Mouse (Mus musculus) myocyte (in vitro differentiated cells): ENCODE measurements around the gene Zfp750. TPM values are rescaled to one million over a fixed set of nuclear protein-coding genes. Genes with fewer than 3 reads are reported as not detected.

Experiments
- H3K27me3 ChIP-seq: one replicate; pipeline ENCODE4 v1.6.1; 2011; ENCODE audit not compliant: control insufficient read depth, insufficient read depth, insufficient read length
- H3K36me3 ChIP-seq: one replicate; pipeline ENCODE4 v1.6.1; 2011; ENCODE audit not compliant: control insufficient read depth, insufficient read depth
- H3K4me2 ChIP-seq: one replicate; pipeline ENCODE4 v1.6.1; 2011; ENCODE audit warnings: low read depth, control low read depth
- H3K4me3 ChIP-seq: one replicate; pipeline ENCODE4 v1.5.1; 2011; ENCODE audit warnings: mild to moderate bottlenecking, control low read depth, moderate library complexity
- H3K79me2 ChIP-seq: one replicate; pipeline ENCODE4 v1.6.1; 2011; ENCODE audit not compliant: control insufficient read depth, insufficient read depth
- H3ac ChIP-seq: one replicate; pipeline ENCODE4 v1.6.1; 2011; ENCODE audit not compliant: control insufficient read depth, insufficient read length
- CEBPB ChIP-seq: IDR thresholded peaks from 2 replicates; pipeline ENCODE4 v1.6.1; 2011; ENCODE audit warnings: mild to moderate bottlenecking, moderate library complexity; ENCODE audit not compliant: poor library complexity, insufficient read depth, severe bottlenecking
- E2F4 ChIP-seq: IDR thresholded peaks from one replicate; pipeline ENCODE4 v1.6.1; 2011; ENCODE audit warnings: mild to moderate bottlenecking, control low read depth, moderate library complexity; ENCODE audit not compliant: insufficient read depth
- MAX ChIP-seq: IDR thresholded peaks from one replicate; pipeline ENCODE4 v1.6.1; 2011; ENCODE audit warnings: low read depth, mild to moderate bottlenecking, control low read depth
- MYOD1 ChIP-seq, 3 experiments: IDR thresholded peaks; one replicate each; pipeline ENCODE4 v1.6.1; 2011; ENCODE audit warnings: control low read depth in 2 of 3, low read depth in 2 of 3, mild to moderate bottlenecking in 2 of 3, moderate library complexity in 1 of 3; ENCODE audit not compliant: insufficient read length in 2 of 3, control insufficient read depth in 1 of 3
- MYOG ChIP-seq, 3 experiments: IDR thresholded peaks; one replicate each; pipeline ENCODE4 v1.6.1; 2011; ENCODE audit warnings: control low read depth in 2 of 3, low read depth in 2 of 3, mild to moderate bottlenecking in 2 of 3; ENCODE audit not compliant: insufficient read length in 2 of 3, control insufficient read depth in 1 of 3, insufficient read depth in 1 of 3
- POLR2A ChIP-seq: IDR thresholded peaks from one replicate; pipeline ENCODE4 v1.6.1; 2011; ENCODE audit warnings: low read depth, mild to moderate bottlenecking, control low read depth, moderate library complexity; ENCODE audit not compliant: insufficient read length
- POLR2AphosphoS2 ChIP-seq: IDR thresholded peaks from one replicate; pipeline ENCODE4 v1.6.1; 2011; ENCODE audit warnings: low read depth, control low read depth; ENCODE audit not compliant: insufficient read length
- REST ChIP-seq: IDR thresholded peaks from one replicate; pipeline ENCODE4 v1.6.1; 2011; ENCODE audit warnings: mild to moderate bottlenecking, control low read depth, moderate library complexity; ENCODE audit not compliant: insufficient read depth, insufficient read length
- SRF ChIP-seq: IDR thresholded peaks from one replicate; pipeline ENCODE4 v1.6.1; 2011; ENCODE audit warnings: low read depth; ENCODE audit not compliant: control insufficient read depth, insufficient read length
- TCF12 ChIP-seq: IDR thresholded peaks from one replicate; pipeline ENCODE4 v1.6.1; 2011; ENCODE audit warnings: mild to moderate bottlenecking, control low read depth; ENCODE audit not compliant: poor library complexity, insufficient read depth, severe bottlenecking
- TCF3 ChIP-seq: IDR thresholded peaks from one replicate; pipeline ENCODE4 v1.6.1; 2011; ENCODE audit warnings: low read depth, control low read depth; ENCODE audit not compliant: insufficient read length
- USF1 ChIP-seq: IDR thresholded peaks from one replicate; pipeline ENCODE4 v1.6.1; 2011; ENCODE audit warnings: low read depth, mild to moderate bottlenecking, control low read depth, moderate library complexity
- polyA plus RNA-seq: library from polyadenylated mRNA; unstranded; fragments of >200 nt; fragmentation: generic; extraction: Trizol; gene quantifications from one replicate; pipeline ENCODE4 v1.2.1, GENCODE M21; 2012; ENCODE audit warnings: missing spikeins

Zfp750 gene
- polyA plus RNA-seq, 1 experiment, result 0.66 TPM

GRCm38 (mm10) chr11:121558522-121558921 is 39.4 kb upstream of the Zfp750 start:
- TF ChIP-seq SRF, result no peak
- TF ChIP-seq MYOG (IDR thresholded peaks at IDR 0.05; ENCODE audit: control insufficient read depth in 1 of 3, insufficient read depth in 1 of 3, insufficient read length in 2 of 3, low read depth in 2 of 3), result peak in 1 of 3 experiments; percentile 44
- TF ChIP-seq POLR2AphosphoS2, result no peak
- no peak for TF ChIP-seq USF1
- peak in 1 of 3 experiments; percentile 32 for TF ChIP-seq MYOD1 (IDR thresholded peaks at IDR 0.05; ENCODE audit: control insufficient read depth in 1 of 3, insufficient read length in 2 of 3, low read depth in 2 of 3)
- Histone ChIP-seq H3K4me2 (no peak overlapping the region), H3K4me3 (no peak overlapping the region), H3K79me2 (no peaks in the 10 kb centered on the region), H3ac (no peak overlapping the region), H3K27me3 (no peaks in the 10 kb centered on the region), H3K36me3 (peaks cover 15% of the 10 kb centered on the region)

DNA sequence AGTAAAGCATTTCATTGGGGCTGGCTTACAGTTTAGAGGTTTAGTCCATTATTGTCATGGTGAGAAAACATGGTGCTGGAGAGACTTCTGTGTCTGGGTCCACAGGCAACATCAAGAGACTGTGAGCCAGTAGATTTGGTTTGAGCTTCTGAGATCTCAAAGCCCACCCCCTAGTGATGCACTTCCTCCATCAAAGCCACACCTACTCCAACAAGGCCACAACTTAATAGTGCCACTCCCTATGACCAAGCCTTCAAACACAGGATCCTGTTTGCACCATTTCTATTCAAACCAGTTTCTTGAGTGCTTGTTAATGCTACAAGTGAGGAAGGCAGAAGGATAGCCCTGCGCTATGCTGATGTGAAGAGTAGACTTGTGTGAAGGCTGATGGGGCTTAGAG is 38.8 kb upstream of the Zfp750 start:
- Histone ChIP-seq H3K36me3 (peaks cover 15% of the 10 kb centered on the region), H3ac (no peak overlapping the region), H3K4me2 (no peak overlapping the region), H3K4me3 (no peak overlapping the region), H3K27me3 (no peaks in the 10 kb centered on the region), H3K79me2 (no peaks in the 10 kb centered on the region)
- TF ChIP-seq TCF3 (no peak), TCF12 (no peak), MAX (no peak), SRF (no peak), POLR2AphosphoS2 (no peak)

GRCm38 (mm10) chr11:121556727-121557126 is 37.6 kb upstream of the Zfp750 start:
- no peak overlapping the region for H3K4me3 ChIP-seq
- no peak overlapping the region for H3K4me2 ChIP-seq
- no peak for TF ChIP-seq SRF
- TF ChIP-seq TCF12, result no peak
- TF ChIP-seq REST, result no peak
- no peak for TF ChIP-seq MYOD1 (IDR thresholded peaks at IDR 0.05; ENCODE audit: control insufficient read depth in 1 of 3, insufficient read length in 2 of 3, low read depth in 2 of 3)
- no peak for TF ChIP-seq MYOG (IDR thresholded peaks at IDR 0.05; ENCODE audit: control insufficient read depth in 1 of 3, insufficient read depth in 1 of 3, insufficient read length in 2 of 3, low read depth in 2 of 3)
- no peak for TF ChIP-seq USF1
- TF ChIP-seq CEBPB, result no peak
- TF ChIP-seq POLR2A, result no peak
- TF ChIP-seq E2F4, result no peak
- TF ChIP-seq MAX, result no peak
- TF ChIP-seq POLR2AphosphoS2, result no peak
- no peak for TF ChIP-seq TCF3
- H3ac ChIP-seq, result no peak overlapping the region
- peaks cover 15% of the 10 kb centered on the region for H3K36me3 ChIP-seq
- no peaks in the 10 kb centered on the region for H3K79me2 ChIP-seq
- no peaks in the 10 kb centered on the region for H3K27me3 ChIP-seq

GRCm38 (mm10) chr11:121553458-121553857 is 34.3 kb upstream of the Zfp750 start:
- H3ac ChIP-seq, result no peak overlapping the region
- no peak overlapping the region for H3K4me3 ChIP-seq
- no peak for TF ChIP-seq E2F4
- peak; percentile 60; the same call in 1 of the 2 replicates for TF ChIP-seq CEBPB
- peak overlapping the region; percentile 45 for H3K4me2 ChIP-seq
- no peaks in the 10 kb centered on the region for H3K27me3 ChIP-seq
- no peaks in the 10 kb centered on the region for H3K79me2 ChIP-seq
- peaks cover 15% of the 10 kb centered on the region for H3K36me3 ChIP-seq

GRCm38 (mm10) chr11:121552846-121553457 is 33.8 kb upstream of the Zfp750 start:
- TF ChIP-seq CEBPB (no peak), E2F4 (no peak), MAX (no peak), USF1 (no peak), SRF (no peak), TCF3 (no peak), REST (no peak)
- peaks cover 15% of the 10 kb centered on the region for H3K36me3 ChIP-seq
- peak overlapping the region; percentile 45 for H3K4me2 ChIP-seq
- H3K79me2 ChIP-seq, result no peaks in the 10 kb centered on the region
- no peaks in the 10 kb centered on the region for H3K27me3 ChIP-seq
- no peak overlapping the region for H3ac ChIP-seq
- no peak overlapping the region for H3K4me3 ChIP-seq

- Histone ChIP-seq H3K27me3 (no peaks in the 10 kb centered on the region), H3ac (no peak overlapping the region), H3K36me3 (peaks cover 11% of the 10 kb centered on the region), H3K4me3 (no peak overlapping the region), H3K79me2 (no peaks in the 10 kb centered on the region), H3K4me2 (peak overlapping the region; percentile 53)
- peak; percentile 86 for TF ChIP-seq TCF12
- TF ChIP-seq POLR2AphosphoS2, result peak; percentile 24
- no peak for TF ChIP-seq SRF
- peak; percentile 90 to 99 (median 96) for TF ChIP-seq MYOG (IDR thresholded peaks at IDR 0.05; ENCODE audit: control insufficient read depth in 1 of 3, insufficient read depth in 1 of 3, insufficient read length in 2 of 3, low read depth in 2 of 3)
- no peak for TF ChIP-seq REST
- no peak for TF ChIP-seq MAX
- TF ChIP-seq E2F4, result no peak
- TF ChIP-seq USF1, result peak; percentile 95
- TF ChIP-seq CEBPB, result peak; percentile 69
- TF ChIP-seq POLR2A, result peak; percentile 51
- TF ChIP-seq TCF3, result peak; percentile 58
- TF ChIP-seq MYOD1 (IDR thresholded peaks at IDR 0.05; ENCODE audit: control insufficient read depth in 1 of 3, insufficient read length in 2 of 3, low read depth in 2 of 3), result peak; percentile 34 to 98 (median 97)
Observed at GRCm38 (mm10) chr11:121552167-121552566, 33.0 kb upstream of the Zfp750 start.
